11 mouse cellular contexts compared by ENCODE assay signal in genomic region chr2:51087307-51088122, GRCm38 (mm10).
DNase-seq lines count a peak whose midpoint lies in the region; ATAC-seq and TF ChIP-seq lines count a peak whose summit lies in the region.
"Had no signal": no experiment of that assay in that cellular context is flagged by ENCODE, and none has a peak within 500 bp of the region (broad histone marks: within the 10 kb centered on the region; RNA-seq: fewer than 3 reads in every experiment).

No protein-coding gene starts in this region.

- no peaks in the 10 kb centered on the region for H3K4me1 ChIP-seq in cerebellum, adult 2 months (ENCODE audit: control insufficient read depth, insufficient read depth, low read length)
- peaks cover 64% of the 10 kb centered on the region for H3K4me1 ChIP-seq in forebrain, embryonic 12.5 days
- peaks cover 20% of the 10 kb centered on the region for H3K4me1 ChIP-seq in limb, embryonic 13.5 days
- peaks cover 60% of the 10 kb centered on the region for H3K4me1 ChIP-seq in neural tube, embryonic 13.5 days (replicated peaks)
- peaks cover 13% of the 10 kb centered on the region for H3K4me1 ChIP-seq in kidney, embryonic 15.5 days
- H3K4me1 ChIP-seq: limb, embryonic 15.5 days had no signal

- H3K27ac ChIP-seq in cerebellum, adult 2 months (ENCODE audit: insufficient read depth, low read length) = no peak overlapping the region
- H3K27ac ChIP-seq in forebrain, embryonic 12.5 days = peak overlapping the region; percentile 90
- no peak overlapping the region for H3K27ac ChIP-seq in limb, embryonic 13.5 days
- peak overlapping the region; percentile 83 for H3K27ac ChIP-seq in neural tube, embryonic 13.5 days (replicated peaks)
- H3K27ac ChIP-seq in kidney, embryonic 15.5 days = no peak overlapping the region
- H3K27ac ChIP-seq: heart, adult 2 months; limb, embryonic 15.5 days had no signal

- H3K4me3 ChIP-seq in cerebellum, adult 2 months (replicated peaks; ENCODE audit: insufficient read depth, low read depth, low read length) = no peak overlapping the region
- H3K4me3 ChIP-seq in forebrain, embryonic 12.5 days (replicated peaks) = no peak overlapping the region
- no peak overlapping the region for H3K4me3 ChIP-seq in limb, embryonic 13.5 days
- H3K4me3 ChIP-seq in neural tube, embryonic 13.5 days = no peak overlapping the region
- no peak overlapping the region for H3K4me3 ChIP-seq in kidney, embryonic 15.5 days (replicated peaks)
- H3K4me3 ChIP-seq: heart, adult 2 months; limb, embryonic 15.5 days had no signal

- TF ChIP-seq CTCF in cerebellum, adult 2 months (IDR thresholded peaks at IDR 0.05; ENCODE audit: borderline replicate concordance, insufficient read depth, low read depth, low read length) = no peak

- H3K27me3 ChIP-seq in cerebellum, adult 2 months (ENCODE audit: control insufficient read depth, insufficient read depth, low read length) = no peaks in the 10 kb centered on the region
- no peaks in the 10 kb centered on the region for H3K27me3 ChIP-seq in forebrain, embryonic 12.5 days
- H3K27me3 ChIP-seq in limb, embryonic 13.5 days = no peaks in the 10 kb centered on the region
- no peaks in the 10 kb centered on the region for H3K27me3 ChIP-seq in neural tube, embryonic 13.5 days
- H3K27me3 ChIP-seq in kidney, embryonic 15.5 days = no peaks in the 10 kb centered on the region
- H3K27me3 ChIP-seq: limb, embryonic 15.5 days had no signal

- no peak for TF ChIP-seq POLR2A in cerebellum, adult 2 months (IDR thresholded peaks at IDR 0.05; ENCODE audit: borderline replicate concordance, insufficient read depth, low read length)

- 35% methylated on average over 12 of the region's 12 CpGs for WGBS in cerebellum, adult 2 months
- WGBS in forebrain, embryonic 12.5 days = 14% methylated on average over 12 of the region's 12 CpGs
- 42% methylated on average over 12 of the region's 12 CpGs for WGBS in limb, embryonic 13.5 days
- 16% methylated on average over 12 of the region's 12 CpGs for WGBS in neural tube, embryonic 13.5 days
- 53% methylated on average over 12 of the region's 12 CpGs for WGBS in kidney, embryonic 15.5 days

- H3K4me2 ChIP-seq in forebrain, embryonic 12.5 days = peak overlapping the region; percentile 31
- H3K4me2 ChIP-seq in limb, embryonic 13.5 days (replicated peaks) = peak overlapping the region; percentile 25; the same call in 1 of the 2 replicates
- H3K4me2 ChIP-seq in neural tube, embryonic 13.5 days = peak overlapping the region; percentile 23
- H3K4me2 ChIP-seq in kidney, embryonic 15.5 days = no peak overlapping the region
- H3K4me2 ChIP-seq: limb, embryonic 15.5 days had no signal

- no peaks in the 10 kb centered on the region for H3K36me3 ChIP-seq in forebrain, embryonic 12.5 days (replicated peaks)
- H3K36me3 ChIP-seq in limb, embryonic 13.5 days = no peaks in the 10 kb centered on the region
- no peaks in the 10 kb centered on the region for H3K36me3 ChIP-seq in neural tube, embryonic 13.5 days
- no peaks in the 10 kb centered on the region for H3K36me3 ChIP-seq in kidney, embryonic 15.5 days
- H3K36me3 ChIP-seq: limb, embryonic 15.5 days had no signal

- H3K9me3 ChIP-seq in forebrain, embryonic 12.5 days = no peaks in the 10 kb centered on the region
- no peaks in the 10 kb centered on the region for H3K9me3 ChIP-seq in limb, embryonic 13.5 days
- no peaks in the 10 kb centered on the region for H3K9me3 ChIP-seq in neural tube, embryonic 13.5 days
- no peaks in the 10 kb centered on the region for H3K9me3 ChIP-seq in kidney, embryonic 15.5 days (replicated peaks)
- H3K9me3 ChIP-seq: limb, embryonic 15.5 days had no signal

- DNase-seq in cerebellum, postnatal 10 days = peak; percentile 57 to 66
- DNase-seq in cerebellum, adult 2 months = no peak
- DNase-seq in lung, postnatal 14 days = no peak
- DNase-seq in frontal cortex, postnatal 14 days (ENCODE audit: low spot score in 2 of 2) = no peak
- DNase-seq: heart, adult 2 months; thymus, adult 18-20 months had no signal

- H3K9ac ChIP-seq in forebrain, embryonic 12.5 days = no peak overlapping the region
- no peak overlapping the region for H3K9ac ChIP-seq in limb, embryonic 13.5 days
- H3K9ac ChIP-seq in neural tube, embryonic 13.5 days = no peak overlapping the region
- no peak overlapping the region for H3K9ac ChIP-seq in kidney, embryonic 15.5 days
- H3K9ac ChIP-seq: limb, embryonic 15.5 days had no signal

- peak; percentile 89 for ATAC-seq in forebrain, embryonic 12.5 days (ENCODE audit: low FRiP score)
- no peak; the same call in 1 of the 2 replicates for ATAC-seq in limb, embryonic 13.5 days (ENCODE audit: low FRiP score, low read depth)
- peak; percentile 82 for ATAC-seq in neural tube, embryonic 13.5 days (ENCODE audit: low read depth)
- no peak for ATAC-seq in kidney, embryonic 15.5 days (replicated peaks; ENCODE audit: low FRiP score)

Comparison
In these comparisons a context has a peak if more than half of its experiments do, and no peak if none do; other contexts are left out.
1. DNase-seq: peak in cerebellum, postnatal 10 days (2 of 2); none in cerebellum, adult 2 months (0 of 2), lung, postnatal 14 days (single experiment) and frontal cortex, postnatal 14 days (0 of 2).
2. H3K27ac ChIP-seq: peak in forebrain, embryonic 12.5 days (single experiment) and neural tube, embryonic 13.5 days (single experiment); none in cerebellum, adult 2 months (single experiment), limb, embryonic 13.5 days (single experiment) and kidney, embryonic 15.5 days (single experiment).
3. ATAC-seq: peak in forebrain, embryonic 12.5 days (single experiment) and neural tube, embryonic 13.5 days (single experiment); none in limb, embryonic 13.5 days (single experiment) and kidney, embryonic 15.5 days (single experiment).